Mouse (Mus musculus): Measurements from ENCODE around the gene Lrrc3.
"Not testable (repeated sequence)": the region's sequence is repeated elsewhere in the genome, so short reads cannot be mapped to it uniquely, and the experiment has no call there.

Gene Lrrc3

DNA sequence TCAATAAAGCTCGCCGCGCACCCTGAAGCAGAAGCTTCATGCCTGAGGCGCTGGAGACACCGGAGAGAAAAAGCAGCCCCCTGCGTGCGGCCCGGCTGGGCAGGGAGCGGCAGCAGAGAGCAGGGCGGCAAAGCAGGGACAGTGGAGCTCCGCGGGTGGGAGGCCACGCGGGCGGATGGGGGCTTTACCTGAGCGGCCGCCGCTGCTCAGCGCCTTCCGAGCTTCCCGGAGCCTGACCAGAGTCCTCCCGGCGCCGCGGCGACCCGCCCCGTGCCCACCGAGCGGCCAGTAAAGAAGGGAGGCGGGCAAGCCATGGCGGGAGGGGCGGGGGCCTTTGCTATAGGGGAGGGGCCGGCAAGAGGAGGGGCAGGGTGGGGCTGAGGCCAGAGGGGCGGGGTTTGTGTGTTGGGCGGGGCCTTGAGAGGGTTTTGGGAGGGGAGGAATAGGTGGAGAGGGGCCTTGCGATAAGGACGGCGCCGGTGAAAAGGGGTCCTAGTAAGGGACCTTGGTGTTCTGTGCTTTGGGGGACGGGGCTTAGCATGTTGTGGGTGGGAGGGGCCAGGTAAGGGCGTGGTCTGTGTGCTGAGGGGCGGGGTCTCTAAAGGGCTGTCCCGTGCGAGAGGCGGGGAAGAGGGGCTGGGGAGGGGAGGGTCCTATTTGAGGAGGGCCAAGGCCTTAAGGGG is at the start of gene Lrrc3:
TSS of gene Lrrc3 (minus strand) at position 326 of the 683 bp plus-strand sequence.
- in situ Hi-C loops (cut with MboI, MseI), result no loop called here

DNA sequence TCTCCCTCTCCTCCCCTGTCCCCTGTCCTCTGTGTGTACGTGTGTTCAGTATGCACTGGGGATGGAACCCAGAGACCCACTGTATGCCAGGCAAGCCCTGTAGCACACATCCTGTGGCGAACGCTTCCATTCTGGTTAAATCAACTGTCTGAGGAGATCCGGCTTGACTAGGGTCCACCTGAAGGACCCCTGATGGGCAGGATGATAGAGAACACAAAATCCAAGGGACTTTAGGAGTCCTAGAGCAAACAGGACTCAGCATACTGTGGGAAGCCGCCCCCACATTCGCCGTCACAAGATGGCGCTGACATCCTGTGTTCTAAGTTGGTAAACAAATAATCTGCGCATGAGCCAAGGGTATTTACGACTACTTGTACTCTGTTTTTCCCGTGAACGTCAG is 48.1 kb upstream of the Lrrc3 start:
- in situ Hi-C loops (cut with MboI, MseI), result not testable (repeated sequence)

- in situ Hi-C loops (cut with MboI, MseI), result no loop called here
Observed at GRCm38 (mm10) chr10:77939685-77940084, 37.3 kb upstream of the Lrrc3 start.

DNA sequence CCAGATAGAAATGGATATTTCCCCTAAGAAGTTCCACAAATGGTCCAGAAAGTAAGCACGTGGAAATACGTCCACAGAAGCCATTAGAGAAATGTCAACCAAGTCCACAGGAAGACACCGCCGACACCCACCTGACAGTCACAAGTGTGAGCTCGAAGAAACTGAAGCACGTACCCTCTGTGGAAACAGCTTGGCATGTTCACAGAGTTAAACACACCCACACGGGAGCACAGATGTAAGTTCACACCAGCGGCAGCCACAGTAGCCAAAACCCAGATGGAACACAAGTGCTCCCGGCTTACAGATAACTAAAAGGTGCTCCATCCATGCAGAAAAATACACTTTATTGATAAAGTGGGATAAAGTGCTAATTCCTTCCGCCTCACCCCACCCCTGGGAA is 25.0 kb upstream of the Lrrc3 start:
- in situ Hi-C loops (cut with MboI, MseI), result no loop called here

DNA sequence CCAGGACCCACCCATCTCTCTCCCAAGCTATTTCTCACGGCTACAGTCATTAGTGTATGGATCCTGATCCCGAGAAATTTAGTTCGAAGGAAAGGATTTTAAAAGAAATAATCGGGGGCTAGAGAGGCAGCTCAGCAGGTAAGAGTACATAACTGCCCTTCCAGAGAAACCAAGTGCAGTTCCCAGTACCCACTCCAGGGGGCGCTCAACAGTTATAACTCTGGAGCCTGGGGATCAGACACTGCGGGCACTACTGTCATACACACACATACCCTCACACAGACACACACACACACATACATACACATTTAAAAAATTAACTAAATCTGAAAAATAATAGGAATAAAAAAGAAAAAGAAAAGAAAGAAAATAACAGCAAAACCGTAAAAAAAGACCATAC is 23.8 kb upstream of the Lrrc3 start:
- in situ Hi-C loops (cut with MboI, MseI), result no loop called here

GRCm38 (mm10) chr10:77922681-77923080 is 20.3 kb upstream of the Lrrc3 start:
- in situ Hi-C loops (cut with MboI, MseI), result no loop called here

DNA sequence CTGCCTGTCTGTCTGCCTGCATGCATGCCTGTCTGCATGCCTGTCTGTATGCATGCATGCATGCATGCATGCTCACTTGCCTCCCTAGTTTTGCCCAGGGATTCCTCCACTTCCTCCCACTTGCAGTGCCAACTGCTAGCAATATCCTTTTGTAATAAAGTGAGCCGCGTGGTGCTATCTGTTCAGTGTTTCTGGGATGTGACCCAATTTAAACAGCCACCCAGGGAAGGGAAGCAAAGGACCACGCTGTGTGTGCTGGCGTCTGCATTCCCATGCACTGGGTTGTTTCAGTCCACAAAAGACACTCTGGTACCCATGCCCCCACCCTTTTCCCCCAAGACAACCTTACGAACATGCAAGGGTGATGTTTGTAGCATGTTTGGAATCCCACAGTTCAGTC is 18.7 kb upstream of the Lrrc3 start:
- in situ Hi-C loops (cut with MboI, MseI), result no loop called here

GRCm38 (mm10) chr10:77916636-77917335 is 14.4 kb upstream of the Lrrc3 start:
- in situ Hi-C loops (cut with MboI, MseI), result no loop called here

GRCm38 (mm10) chr10:77913292-77913691 is 11.0 kb upstream of the Lrrc3 start:
- in situ Hi-C loops (cut with MboI, MseI), result no loop called here

DNA sequence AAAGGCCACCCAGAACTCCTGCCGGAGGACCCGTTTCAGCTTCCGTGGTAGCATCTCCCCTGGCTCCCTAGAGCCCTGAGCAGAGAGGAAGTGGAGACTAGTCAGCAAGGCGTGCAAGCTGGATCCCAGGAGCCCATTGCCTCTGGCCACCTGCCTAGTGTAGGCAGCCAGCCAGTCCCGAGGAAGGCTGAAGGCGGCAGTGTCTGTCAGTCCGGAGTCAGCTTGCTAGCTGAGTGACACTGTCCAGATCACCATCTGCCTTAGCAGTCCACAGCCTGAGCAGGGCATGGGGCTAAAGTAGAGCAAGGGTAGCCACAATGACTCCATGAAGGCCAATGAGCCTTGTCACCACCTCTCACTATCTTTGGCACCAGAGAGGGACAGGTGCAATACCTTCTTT is 10.3 kb upstream of the Lrrc3 start:
- in situ Hi-C loops (cut with MboI, MseI), result no loop called here

- in situ Hi-C loops (cut with MboI, MseI), result no loop called here
Observed at GRCm38 (mm10) chr10:77902894-77903715, 769 bp upstream of the Lrrc3 start.

DNA sequence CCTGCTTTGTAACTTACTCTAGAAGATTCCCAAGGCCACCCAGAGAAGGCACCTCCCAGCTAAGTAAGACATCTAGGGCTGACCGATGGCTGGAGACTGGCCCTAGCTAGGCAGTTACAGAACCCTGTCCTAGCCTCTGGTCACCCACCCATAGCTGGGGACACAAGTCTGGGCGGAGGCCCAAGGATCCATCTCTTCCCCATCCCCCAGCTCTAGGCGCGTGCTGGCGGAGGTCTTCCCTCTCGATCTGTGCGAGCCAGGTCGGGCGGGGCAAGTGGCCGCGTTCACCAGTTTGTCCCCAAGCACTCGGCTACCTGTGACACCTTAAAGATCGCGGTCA is 495 bp downstream of the Lrrc3 start:
- in situ Hi-C loops (cut with MboI, MseI), result no loop called here

DNA sequence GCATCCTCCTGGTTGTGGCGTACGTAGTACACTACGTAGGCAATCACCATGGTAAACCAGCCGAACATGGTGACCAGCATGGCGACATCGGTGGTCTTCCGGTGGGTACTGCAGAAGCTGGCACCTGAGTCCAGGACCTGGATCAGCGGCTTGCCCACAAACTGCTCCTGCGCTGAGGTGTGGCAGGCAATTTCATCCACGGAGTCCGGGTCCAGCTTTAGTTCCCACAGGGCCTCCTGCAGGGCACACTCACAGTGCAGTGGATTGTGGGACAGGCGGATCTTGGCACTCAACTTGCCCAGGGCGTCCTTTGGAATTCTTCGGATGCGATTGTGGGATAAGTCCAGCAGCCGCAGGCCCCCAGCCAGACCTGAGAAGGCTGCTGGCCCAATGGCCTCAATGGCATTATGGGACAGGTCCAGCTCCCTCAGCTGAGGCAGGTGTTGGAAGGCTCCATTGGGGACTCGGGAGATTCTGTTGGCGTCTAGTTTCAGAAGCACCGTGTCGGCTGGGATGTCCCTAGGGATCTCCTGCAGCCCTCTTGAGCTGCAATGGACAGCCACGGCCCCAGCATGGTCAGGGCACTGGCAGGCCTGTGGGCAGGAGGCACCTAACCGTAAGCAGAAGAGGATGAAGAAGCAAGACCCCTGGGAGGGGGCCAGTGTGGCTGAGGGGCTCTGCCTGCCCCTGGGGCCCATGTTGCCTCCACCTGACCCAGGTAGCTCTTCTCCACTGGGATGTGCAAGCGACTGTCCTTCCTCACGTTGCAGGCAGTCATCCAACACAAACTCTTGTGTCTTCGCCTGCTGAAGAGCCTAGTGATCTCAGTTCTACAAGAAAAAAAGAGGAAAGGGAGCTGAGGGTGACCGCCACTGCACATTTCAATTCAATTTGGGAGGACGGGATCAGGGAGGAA is 1.2 kb downstream of the Lrrc3 start:
- in situ Hi-C loops (cut with MboI, MseI), result no loop called here

- in situ Hi-C loops (cut with MboI, MseI), result no loop called here
Observed at GRCm38 (mm10) chr10:77900126-77900525, 2.2 kb downstream of the Lrrc3 start.

- in situ Hi-C loops (cut with MboI, MseI), result no loop called here
Observed at GRCm38 (mm10) chr10:77895562-77895961, 6.8 kb downstream of the Lrrc3 start.

- in situ Hi-C loops (cut with MboI, MseI), result no loop called here
Observed at GRCm38 (mm10) chr10:77890987-77891565, 11.3 kb downstream of the Lrrc3 start.

- in situ Hi-C loops (cut with MboI, MseI), result no loop called here
Observed at GRCm38 (mm10) chr10:77886007-77886747, 16.2 kb downstream of the Lrrc3 start.

- in situ Hi-C loops (cut with MboI, MseI), result no loop called here
Observed at GRCm38 (mm10) chr10:77882553-77882952, 19.8 kb downstream of the Lrrc3 start.

DNA sequence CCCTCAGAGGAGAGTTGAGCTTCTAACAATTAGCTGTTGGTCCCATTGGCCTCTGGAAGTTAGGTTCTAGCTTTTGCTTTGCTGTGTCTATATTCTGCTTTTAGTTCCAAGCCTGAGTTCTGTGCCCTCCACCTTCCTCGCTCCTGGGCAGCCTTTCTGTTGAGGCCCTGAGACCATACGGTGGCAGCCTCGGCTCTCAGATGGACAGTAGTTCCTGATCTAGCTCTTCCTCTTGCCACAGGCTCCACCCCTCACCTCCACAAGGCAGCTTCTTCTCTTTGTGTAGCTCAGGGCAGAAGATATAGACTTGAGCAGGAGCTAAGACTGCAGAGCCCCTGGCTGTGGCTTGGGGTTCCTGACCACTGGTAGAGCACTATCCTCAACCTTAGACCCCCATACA is 22.0 kb downstream of the Lrrc3 start:
- in situ Hi-C loops (cut with MboI, MseI), result no loop called here

DNA sequence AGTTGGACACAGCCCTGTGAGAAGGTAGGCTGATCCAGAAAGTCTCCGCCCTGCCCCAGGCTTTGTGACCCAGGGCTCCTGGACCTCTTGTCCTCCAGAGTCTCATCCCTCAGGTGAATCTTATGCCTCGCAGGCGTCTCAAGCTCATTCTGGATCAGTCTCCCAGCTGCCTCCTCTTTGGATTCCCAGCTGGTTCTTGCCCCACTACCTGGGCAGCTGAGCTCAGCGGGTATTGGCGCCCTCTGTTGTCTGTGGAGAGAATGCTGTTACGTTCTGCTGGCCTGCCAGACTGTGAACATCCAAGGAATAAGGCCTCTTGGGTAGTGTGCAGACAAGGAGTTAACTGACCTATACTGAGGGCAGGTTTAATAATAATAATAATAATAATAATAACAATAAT is 23.4 kb downstream of the Lrrc3 start:
- in situ Hi-C loops (cut with MboI, MseI), result no loop called here

DNA sequence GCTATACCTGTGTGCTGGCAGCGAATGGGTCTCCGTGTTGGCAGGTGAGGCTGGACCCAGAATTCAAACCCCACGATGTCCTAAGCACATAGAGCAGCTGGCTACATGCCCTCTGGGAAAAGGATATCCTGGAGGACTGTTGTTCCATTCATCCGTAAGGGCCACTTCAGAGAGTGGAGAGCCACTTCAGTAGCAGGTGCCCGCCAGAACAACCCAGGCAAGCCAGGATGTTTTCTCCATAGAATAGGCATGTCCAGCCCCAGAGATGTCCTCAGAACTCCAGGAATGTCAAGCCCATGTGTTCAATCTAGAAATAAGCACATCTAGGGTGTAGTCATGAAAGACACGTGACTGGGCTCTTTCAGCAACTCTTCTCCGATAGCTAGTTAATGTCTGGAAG is 32.7 kb downstream of the Lrrc3 start:
- in situ Hi-C loops (cut with MboI, MseI), result no loop called here

Data from regulatory T cell (primary cell).